Mouse (Mus musculus): ENCODE results near the gene Nlk. TPM values are rescaled to one million over a fixed set of nuclear protein-coding genes. Genes with fewer than 3 reads are reported as not detected.

The Nlk gene
- polyA plus RNA-seq, 2 experiments, result 3.2 to 4.4 TPM

DNA sequence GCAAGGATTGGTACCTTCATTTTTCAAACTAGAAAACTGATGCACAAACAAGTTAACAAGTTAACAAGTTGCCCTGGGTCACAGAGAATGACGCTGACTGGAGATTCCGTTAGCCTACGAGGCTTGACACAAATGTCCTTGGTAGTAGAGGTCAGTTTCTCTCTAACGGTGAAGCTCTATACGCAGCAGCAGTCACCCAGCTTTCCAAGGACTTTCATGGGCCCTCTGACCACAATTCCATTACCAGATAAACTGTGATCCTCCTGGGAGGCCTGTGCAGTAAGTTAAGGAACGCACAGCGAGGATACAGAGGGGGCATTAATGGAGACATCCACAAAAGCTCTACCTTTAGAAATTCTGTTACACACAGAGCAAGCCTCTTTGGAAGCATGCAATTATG, 53.4 kb downstream of the Nlk start:
- WGBS (ENCODE audit: insufficient replicate concordance), result 71% methylated on average over 7 of the region's 7 CpGs
- no peak for TF ChIP-seq EP300 (IDR thresholded peaks at IDR 0.05; ENCODE audit: low read depth)
- TF ChIP-seq CTCF (IDR thresholded peaks at IDR 0.05; ENCODE audit: low read depth), result no peak
- Histone ChIP-seq H3K36me3 (replicated peaks; ENCODE audit: control insufficient read depth, insufficient read depth, low read depth) (no peaks in the 10 kb centered on the region), H3K9me3 (ENCODE audit: control insufficient read depth, low read length) (no peaks in the 10 kb centered on the region), H3K27me3 (ENCODE audit: control insufficient read depth, insufficient read depth, low read length) (no peaks in the 10 kb centered on the region), H3K4me2 (ENCODE audit: low read depth) (no peak overlapping the region), H3K4me1 (replicated peaks; ENCODE audit: control insufficient read depth in 2 of 2, insufficient read depth in 2 of 2, low read length in 1 of 2) (no peaks in the 10 kb centered on the region), H3K27ac (no peak overlapping the region), H3K4me3 (ENCODE audit: insufficient read depth in 1 of 2, low read depth in 2 of 2, low read length in 2 of 2) (no peak overlapping the region), H3K9ac (replicated peaks) (no peak overlapping the region)
- no peak for ATAC-seq (ENCODE audit: insufficient read depth)
- DNase-seq (ENCODE audit: low read depth in 3 of 3, low spot score in 3 of 3), result no peak

DNA sequence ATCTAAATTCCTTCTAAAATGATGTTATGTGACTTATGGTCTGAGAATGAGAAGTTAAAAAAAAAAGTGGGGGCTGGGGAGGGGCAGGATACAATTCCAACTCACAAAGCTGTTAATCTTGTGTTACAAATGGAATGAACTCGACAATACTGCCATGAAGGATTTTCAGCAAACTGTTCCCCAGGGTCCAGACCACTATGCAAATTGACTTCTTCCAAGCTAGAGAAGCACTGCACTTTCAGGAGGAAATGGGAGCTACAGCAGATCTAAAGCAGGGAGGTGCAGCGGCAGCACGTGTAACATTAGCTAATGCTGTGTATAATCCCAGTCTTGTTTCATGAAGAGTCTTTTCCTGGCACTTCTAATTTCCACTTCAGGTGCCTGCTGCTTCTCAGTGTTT, 55.0 kb downstream of the Nlk start:
- Histone ChIP-seq H3K36me3 (replicated peaks; ENCODE audit: control insufficient read depth, insufficient read depth, low read depth) (no peaks in the 10 kb centered on the region), H3K4me1 (replicated peaks; ENCODE audit: control insufficient read depth in 2 of 2, insufficient read depth in 2 of 2, low read length in 1 of 2) (no peaks in the 10 kb centered on the region), H3K9me3 (ENCODE audit: control insufficient read depth, low read length) (no peaks in the 10 kb centered on the region), H3K9ac (replicated peaks) (no peak overlapping the region), H3K4me2 (ENCODE audit: low read depth) (no peak overlapping the region), H3K27me3 (ENCODE audit: control insufficient read depth, insufficient read depth, low read length) (no peaks in the 10 kb centered on the region), H3K4me3 (ENCODE audit: insufficient read depth in 1 of 2, low read depth in 2 of 2, low read length in 2 of 2) (no peak overlapping the region), H3K27ac (no peak overlapping the region)
- WGBS (ENCODE audit: insufficient replicate concordance), result 62% methylated on average over 3 of the region's 3 CpGs
- TF ChIP-seq EP300 (IDR thresholded peaks at IDR 0.05; ENCODE audit: low read depth) (no peak), CTCF (IDR thresholded peaks at IDR 0.05; ENCODE audit: low read depth) (no peak)
- ATAC-seq (ENCODE audit: insufficient read depth) (no peak), DNase-seq (ENCODE audit: low read depth in 3 of 3, low spot score in 3 of 3) (no peak)

DNA sequence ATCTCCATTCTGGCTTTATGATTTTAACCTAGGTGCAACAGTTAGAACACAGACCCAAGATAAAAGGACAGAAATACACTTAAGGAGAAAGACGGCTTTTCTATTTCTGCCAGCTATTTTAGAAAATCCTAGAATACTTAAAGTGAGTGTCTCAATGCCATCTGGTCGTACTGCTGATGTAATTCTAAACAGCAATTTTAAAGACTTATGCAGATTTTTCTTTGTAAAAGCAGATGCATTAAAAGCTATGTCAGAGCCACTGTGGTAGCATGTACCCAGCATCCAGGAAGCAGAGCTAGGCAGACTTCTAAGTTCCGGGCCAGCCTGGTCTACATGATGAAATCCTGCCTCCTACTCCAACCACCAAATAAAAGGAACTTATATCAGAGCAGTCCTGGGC, 56.1 kb downstream of the Nlk start:
- WGBS (ENCODE audit: insufficient replicate concordance), result 78% methylated on average over 3 of the region's 3 CpGs
- Histone ChIP-seq H3K9me3 (ENCODE audit: control insufficient read depth, low read length) (no peaks in the 10 kb centered on the region; the same call in 1 of the 2 replicates), H3K36me3 (replicated peaks; ENCODE audit: control insufficient read depth, insufficient read depth, low read depth) (no peaks in the 10 kb centered on the region), H3K27me3 (ENCODE audit: control insufficient read depth, insufficient read depth, low read length) (no peaks in the 10 kb centered on the region), H3K4me3 (ENCODE audit: insufficient read depth in 1 of 2, low read depth in 2 of 2, low read length in 2 of 2) (no peak overlapping the region), H3K4me2 (ENCODE audit: low read depth) (no peak overlapping the region), H3K27ac (no peak overlapping the region), H3K4me1 (replicated peaks; ENCODE audit: control insufficient read depth in 2 of 2, insufficient read depth in 2 of 2, low read length in 1 of 2) (no peaks in the 10 kb centered on the region), H3K9ac (replicated peaks) (no peak overlapping the region)
- ATAC-seq (ENCODE audit: insufficient read depth), result no peak
- TF ChIP-seq CTCF (IDR thresholded peaks at IDR 0.05; ENCODE audit: low read depth) (no peak), EP300 (IDR thresholded peaks at IDR 0.05; ENCODE audit: low read depth) (no peak)
- no peak for DNase-seq (ENCODE audit: low read depth in 3 of 3, low spot score in 3 of 3)

DNA sequence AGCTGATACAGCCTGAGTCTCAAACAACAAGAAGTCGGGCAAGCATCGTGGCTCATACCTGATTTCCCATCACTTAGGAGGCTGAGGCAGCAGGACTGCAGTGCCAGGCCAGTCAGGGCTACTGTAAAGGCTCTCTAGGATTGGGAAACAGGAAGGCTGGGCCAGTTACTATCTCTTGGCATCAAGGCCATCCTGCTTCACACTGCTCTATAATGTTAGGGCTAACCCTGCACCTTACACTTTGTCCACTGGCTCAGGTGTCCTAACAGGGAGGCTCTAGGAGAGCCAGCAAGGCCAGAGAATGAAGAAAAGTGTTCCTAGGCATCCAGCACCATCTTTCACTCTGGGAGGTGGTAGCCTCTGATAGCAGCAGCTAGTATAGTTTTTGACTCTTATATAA, 64.4 kb downstream of the Nlk start:
- no peak for TF ChIP-seq EP300 (IDR thresholded peaks at IDR 0.05; ENCODE audit: low read depth)
- no peak for TF ChIP-seq CTCF (IDR thresholded peaks at IDR 0.05; ENCODE audit: low read depth)
- Histone ChIP-seq H3K36me3 (replicated peaks; ENCODE audit: control insufficient read depth, insufficient read depth, low read depth) (no peaks in the 10 kb centered on the region), H3K9ac (replicated peaks) (no peak overlapping the region), H3K4me3 (ENCODE audit: insufficient read depth in 1 of 2, low read depth in 2 of 2, low read length in 2 of 2) (no peak overlapping the region), H3K27me3 (ENCODE audit: control insufficient read depth, insufficient read depth, low read length) (no peaks in the 10 kb centered on the region), H3K27ac (no peak overlapping the region), H3K4me1 (replicated peaks; ENCODE audit: control insufficient read depth in 2 of 2, insufficient read depth in 2 of 2, low read length in 1 of 2) (no peaks in the 10 kb centered on the region), H3K4me2 (ENCODE audit: low read depth) (no peak overlapping the region), H3K9me3 (ENCODE audit: control insufficient read depth, low read length) (no peaks in the 10 kb centered on the region; the same call in 1 of the 2 replicates)
- ATAC-seq (ENCODE audit: insufficient read depth) (no peak), DNase-seq (ENCODE audit: low read depth in 3 of 3, low spot score in 3 of 3) (no peak)
- 74% methylated on average over 2 of the region's 2 CpGs for WGBS (ENCODE audit: insufficient replicate concordance)

DNA sequence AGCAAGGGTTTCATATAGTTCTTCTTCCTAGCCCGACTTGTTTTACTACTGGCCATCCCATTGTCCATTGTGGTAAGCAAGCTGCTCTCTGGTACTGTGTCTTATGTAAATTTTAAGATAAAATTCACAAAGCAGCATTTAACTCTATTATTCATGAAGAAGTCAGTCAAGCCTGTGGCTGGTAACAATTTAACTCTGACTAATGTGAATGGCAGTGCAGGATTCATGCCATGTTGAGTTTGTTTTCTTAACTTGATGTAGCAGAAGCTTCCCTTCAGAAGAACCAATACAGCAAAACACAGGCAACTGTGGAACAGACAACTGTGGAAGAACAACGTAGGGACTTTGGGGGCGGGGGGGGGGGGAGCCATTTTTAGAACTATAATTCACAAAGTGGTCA, 68.3 kb downstream of the Nlk start:
- H3K9ac ChIP-seq (replicated peaks), result no peak overlapping the region
- no peaks in the 10 kb centered on the region for H3K9me3 ChIP-seq (ENCODE audit: control insufficient read depth, low read length)
- H3K36me3 ChIP-seq (replicated peaks; ENCODE audit: control insufficient read depth, insufficient read depth, low read depth), result no peaks in the 10 kb centered on the region
- no peak overlapping the region for H3K4me3 ChIP-seq (ENCODE audit: insufficient read depth in 1 of 2, low read depth in 2 of 2, low read length in 2 of 2)
- DNase-seq (ENCODE audit: low read depth in 3 of 3, low spot score in 3 of 3), result no peak
- no peaks in the 10 kb centered on the region for H3K4me1 ChIP-seq (replicated peaks; ENCODE audit: control insufficient read depth in 2 of 2, insufficient read depth in 2 of 2, low read length in 1 of 2)
- no peaks in the 10 kb centered on the region for H3K27me3 ChIP-seq (ENCODE audit: control insufficient read depth, insufficient read depth, low read length)
- WGBS (ENCODE audit: insufficient replicate concordance), result 52% methylated on average over 3 of the region's 3 CpGs
- H3K27ac ChIP-seq, result no peak overlapping the region
- no peak for TF ChIP-seq CTCF (IDR thresholded peaks at IDR 0.05; ENCODE audit: low read depth)
- no peak for TF ChIP-seq EP300 (IDR thresholded peaks at IDR 0.05; ENCODE audit: low read depth)
- no peak for ATAC-seq (ENCODE audit: insufficient read depth)
- H3K4me2 ChIP-seq (ENCODE audit: low read depth), result no peak overlapping the region

All from liver, embryonic 14.5 days (tissue).